Mouse (Mus musculus): Measurements from ENCODE around the gene Mslnl. TPM values are rescaled to one million over a fixed set of nuclear protein-coding genes. Genes with fewer than 3 reads are reported as not detected.
A peak's percentile ranks its signal among the peaks of the same experiment; 100 is the strongest.
"Not testable (repeated sequence)": the region's sequence is repeated elsewhere in the genome, so short reads cannot be mapped to it uniquely, and the experiment has no call there.

The Mslnl gene
- total RNA-seq (2021) = not detected
- long read RNA-seq, experiment 1 = 0 reads
- long read RNA-seq, experiment 2 = 0 reads

DNA sequence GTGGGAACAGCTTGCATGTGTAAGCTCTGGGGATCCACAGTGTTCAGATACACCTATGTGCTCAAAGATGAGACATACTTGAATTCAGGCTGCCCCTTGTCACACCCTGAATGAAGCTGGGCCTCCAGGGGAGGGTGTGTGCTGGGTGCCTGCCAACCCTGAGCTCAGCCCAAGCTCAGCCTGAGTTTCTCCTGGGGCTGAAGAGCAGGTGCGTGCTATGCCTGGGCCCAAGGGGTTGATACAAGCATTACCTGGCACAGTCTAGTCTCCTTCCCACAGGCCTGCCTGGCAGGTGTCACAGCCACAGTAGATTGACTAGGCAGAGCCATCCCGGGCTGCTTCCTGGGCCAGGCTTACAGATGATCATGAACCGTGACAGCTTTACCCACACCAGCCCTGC, at the start of gene Mslnl:
TSS of gene Mslnl (plus strand) at position 298 of the 400 bp plus-strand sequence.
- DNase-seq = no peak

DNA sequence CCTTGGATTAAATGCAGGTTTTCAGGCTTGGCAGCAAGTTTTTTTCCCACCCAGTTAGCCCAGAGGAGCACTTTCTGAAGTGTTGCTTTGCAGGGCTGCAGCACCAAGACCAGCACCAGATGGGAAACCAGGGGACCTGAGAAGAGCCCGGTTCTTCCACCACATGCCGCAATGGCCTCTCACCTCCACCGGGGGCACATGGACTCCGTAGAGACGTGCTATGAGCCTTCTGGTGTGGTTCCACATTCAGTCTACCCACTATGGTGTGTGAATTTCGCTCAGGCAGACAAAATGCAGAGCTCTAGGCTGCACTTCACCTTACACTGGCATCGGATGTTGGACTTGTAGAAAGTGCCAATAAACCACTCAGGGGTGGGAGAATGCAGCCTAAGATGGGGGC, 49.5 kb upstream of the Mslnl start:
- DNase-seq = peak; percentile 21

GRCm38 (mm10) chr17:25688922-25689321, 46.9 kb upstream of the Mslnl start:
- no peak for DNase-seq

GRCm38 (mm10) chr17:25696263-25696662, 39.6 kb upstream of the Mslnl start:
- DNase-seq = no peak

DNA sequence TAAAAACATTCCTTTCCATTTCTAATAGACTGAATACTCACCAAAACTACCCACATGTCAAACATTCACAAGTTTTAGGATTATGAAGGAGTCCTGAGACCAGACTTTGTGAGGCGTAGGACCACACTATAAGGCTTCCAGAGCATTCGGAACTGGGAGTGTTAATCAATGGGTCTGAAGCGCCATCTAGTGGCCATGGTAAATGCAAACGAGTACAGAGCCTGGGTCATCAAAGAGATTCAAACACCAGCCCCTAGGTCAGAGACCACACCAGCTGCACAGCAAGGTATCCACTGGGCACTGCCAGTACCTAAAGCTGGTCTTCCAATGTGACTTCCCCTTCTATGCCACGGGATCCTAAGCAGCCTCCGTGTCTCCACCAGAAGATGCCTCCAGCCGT, 37.4 kb upstream of the Mslnl start:
- DNase-seq = peak; percentile 83

- no peak for DNase-seq
Observed at GRCm38 (mm10) chr17:25700863-25701496, 34.9 kb upstream of the Mslnl start.

DNA sequence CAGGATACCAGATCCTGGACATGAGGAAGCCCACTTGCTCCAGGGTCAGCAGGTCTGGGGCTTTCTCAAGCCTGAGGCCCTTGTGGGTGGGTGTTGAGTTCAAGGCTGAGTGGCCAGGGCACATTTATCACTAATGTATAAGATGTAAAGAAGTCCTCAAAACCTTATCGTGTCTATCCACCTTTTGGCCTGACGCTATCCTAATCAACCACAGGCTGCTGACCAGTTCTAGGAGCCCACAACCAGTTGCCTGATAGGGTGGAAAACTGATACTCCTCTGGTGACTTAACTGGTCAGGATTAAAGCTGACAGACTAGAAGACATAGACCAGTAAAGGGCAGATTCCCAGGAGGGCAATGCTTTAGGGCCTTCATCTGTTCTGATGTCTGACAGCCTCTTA, 25.8 kb upstream of the Mslnl start:
- no peak for DNase-seq

DNA sequence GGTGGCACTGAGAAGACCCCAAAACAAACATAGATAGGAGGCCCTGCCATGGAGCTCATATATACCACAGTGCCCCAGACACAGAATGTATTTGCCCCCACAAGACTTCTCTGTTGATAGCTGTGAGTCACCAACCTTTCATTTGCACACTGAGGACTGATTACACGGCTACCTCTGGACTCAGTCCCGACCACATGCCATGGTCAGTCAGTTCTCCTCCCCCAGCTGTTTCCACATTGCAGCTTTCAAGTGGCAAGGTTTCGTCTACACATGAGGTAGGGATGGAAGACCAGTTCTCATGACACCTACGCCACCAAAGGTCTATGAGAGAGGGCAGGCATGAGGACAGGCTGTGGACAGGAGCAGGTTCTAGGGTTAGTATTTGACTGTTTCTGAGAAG, 24.7 kb upstream of the Mslnl start:
- DNase-seq = no peak

DNA sequence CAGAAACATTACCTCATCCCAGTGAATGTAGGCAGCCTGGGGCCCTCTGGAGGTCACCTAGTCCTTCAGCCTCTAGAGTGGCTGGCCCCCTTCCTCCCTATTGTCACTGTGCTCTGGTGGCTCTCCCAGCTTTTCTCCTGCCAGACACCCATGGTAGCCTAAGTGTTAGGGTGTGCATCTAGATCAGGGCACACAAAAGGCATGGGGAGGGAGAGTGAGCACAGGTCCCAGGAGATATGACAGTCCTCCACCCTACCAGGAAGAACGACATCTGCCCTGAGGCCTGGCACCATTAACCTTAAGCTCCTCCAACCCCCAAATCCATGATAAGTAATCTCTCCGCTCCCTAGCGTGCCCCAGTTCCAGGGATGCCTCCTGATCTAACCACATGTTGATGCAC, 20.2 kb upstream of the Mslnl start:
- no peak for DNase-seq

- DNase-seq = no peak
Observed at GRCm38 (mm10) chr17:25716130-25716529, 19.7 kb upstream of the Mslnl start.

DNA sequence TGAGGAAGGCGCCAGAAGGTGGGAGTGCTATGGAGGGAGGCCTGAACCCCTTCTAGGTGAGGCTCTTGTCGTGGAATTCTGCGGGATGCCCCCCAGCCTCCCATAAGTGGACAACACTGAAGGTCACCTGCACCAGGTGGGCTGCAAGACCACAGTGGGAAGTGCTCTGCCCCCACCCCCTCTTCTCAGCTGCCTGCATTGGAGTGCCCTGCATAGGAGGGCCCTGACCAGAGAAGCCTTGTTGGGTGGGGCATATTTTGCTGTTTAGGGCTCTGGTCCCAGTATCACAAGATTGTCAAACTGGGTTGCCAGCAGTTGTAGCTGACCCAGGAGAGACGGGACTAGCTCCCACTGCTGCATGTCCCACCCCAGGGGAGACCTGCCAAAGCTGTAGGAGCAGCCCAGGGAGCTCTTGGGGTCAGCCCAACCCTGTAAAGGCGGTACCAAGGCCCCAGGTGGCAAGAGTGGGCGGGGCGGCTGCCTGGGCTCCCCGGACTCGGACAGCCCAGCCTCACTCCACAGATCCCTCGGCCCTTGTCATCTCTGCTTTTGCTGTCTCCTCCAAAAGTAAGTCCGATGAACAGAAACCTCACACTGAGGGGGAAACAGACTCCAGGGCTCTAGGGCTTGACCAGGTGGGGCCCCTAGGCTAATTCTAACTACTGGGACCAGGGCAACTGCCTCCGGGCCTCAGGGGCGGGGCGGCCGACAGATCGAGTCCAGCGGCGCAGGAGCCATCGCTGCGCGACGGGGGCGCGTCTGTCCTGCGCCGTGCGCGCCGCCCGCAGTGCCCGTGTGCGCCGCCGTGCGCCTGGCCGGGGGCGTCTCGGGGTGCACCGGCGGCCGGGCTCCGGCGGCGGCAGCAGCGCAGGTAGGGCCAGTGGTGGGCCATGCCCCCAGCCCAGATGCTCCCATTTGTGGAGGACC, 18.9 kb upstream of the Mslnl start, which contains the start of gene Gng13:
TSS of gene Gng13 (plus strand) at position 461 of the 927 bp plus-strand sequence.
- peak; percentile 46 for DNase-seq

DNA sequence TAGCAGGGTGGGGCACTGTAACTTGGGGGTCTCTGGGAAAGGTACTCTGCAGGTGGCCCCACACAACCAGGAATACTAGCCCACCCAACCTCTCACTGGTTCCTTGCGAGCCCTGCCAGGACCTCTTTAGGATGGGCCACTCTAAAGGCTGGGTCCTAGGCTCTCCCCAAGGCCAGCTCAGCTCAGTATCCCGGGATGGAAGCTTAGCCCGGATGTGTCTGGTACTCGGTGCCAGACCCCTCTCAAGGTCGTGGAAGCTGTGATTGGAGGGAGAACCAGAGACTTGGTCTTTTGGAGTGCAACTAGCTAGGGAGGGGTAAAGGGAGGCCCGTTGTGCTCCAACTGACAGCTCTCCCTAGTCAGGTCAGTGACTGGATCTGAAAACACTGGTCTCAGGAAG, 18.2 kb upstream of the Mslnl start:
- no peak for DNase-seq

- DNase-seq = no peak
Observed at GRCm38 (mm10) chr17:25721476-25721875, 14.4 kb upstream of the Mslnl start.

- DNase-seq = no peak
Observed at GRCm38 (mm10) chr17:25723470-25723869, 12.4 kb upstream of the Mslnl start.

- no peak for DNase-seq
Observed at GRCm38 (mm10) chr17:25723919-25724318, 11.9 kb upstream of the Mslnl start.

DNA sequence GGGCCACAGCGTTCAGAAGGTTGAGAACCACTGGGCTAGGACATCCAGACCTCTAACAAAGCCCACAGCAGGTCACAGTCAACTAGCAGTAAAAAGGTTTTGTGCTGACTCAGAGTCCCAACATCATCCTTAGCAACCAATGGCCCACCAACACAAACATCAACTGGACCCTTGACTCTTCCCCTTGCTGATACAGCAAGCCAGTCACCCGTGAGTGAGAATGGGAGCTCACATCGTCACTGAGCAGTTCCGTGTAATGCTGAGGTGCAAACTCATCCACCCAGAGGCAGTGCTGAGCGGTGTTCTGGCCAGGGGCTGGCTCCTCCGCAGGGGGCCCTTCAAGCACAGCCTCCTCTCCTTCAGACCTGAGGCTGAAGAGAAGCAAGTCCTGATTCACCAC, 10.6 kb upstream of the Mslnl start:
- no peak for DNase-seq

GRCm38 (mm10) chr17:25727265-25728008, 8.4 kb upstream of the Mslnl start, which contains the start of the genes Chtf18 and Rpusd1:
Gene Chtf18, minus strand, starts transcription at chr17:25727419.
Gene Rpusd1, plus strand, starts transcription at chr17:25727670.
- DNase-seq = peak; percentile 98

GRCm38 (mm10) chr17:25728009-25728270, 7.9 kb upstream of the Mslnl start:
- peak; percentile 47 for DNase-seq

DNA sequence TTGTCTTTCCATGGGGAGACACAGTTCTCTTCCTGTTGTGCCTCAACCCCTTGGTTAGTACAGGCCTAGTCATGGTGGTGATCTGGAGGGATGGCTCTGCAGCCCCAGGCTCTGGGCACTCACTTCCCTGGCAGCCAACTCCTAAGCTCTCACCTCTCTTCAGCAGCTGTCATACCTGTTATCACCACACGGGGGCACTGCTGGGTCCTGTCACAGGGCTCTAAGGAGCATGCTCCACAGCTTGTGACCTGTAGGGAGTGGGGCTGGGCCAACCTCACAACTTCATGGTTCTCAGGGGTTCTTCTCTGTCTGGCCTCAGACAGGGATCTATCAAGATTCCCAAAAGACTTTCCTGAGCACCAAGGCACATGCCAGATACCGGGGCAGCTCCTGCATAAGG, 3.8 kb upstream of the Mslnl start:
- peak; percentile 93 for DNase-seq

- DNase-seq = no peak
Observed at GRCm38 (mm10) chr17:25735246-25735645, 596 bp upstream of the Mslnl start.

DNA sequence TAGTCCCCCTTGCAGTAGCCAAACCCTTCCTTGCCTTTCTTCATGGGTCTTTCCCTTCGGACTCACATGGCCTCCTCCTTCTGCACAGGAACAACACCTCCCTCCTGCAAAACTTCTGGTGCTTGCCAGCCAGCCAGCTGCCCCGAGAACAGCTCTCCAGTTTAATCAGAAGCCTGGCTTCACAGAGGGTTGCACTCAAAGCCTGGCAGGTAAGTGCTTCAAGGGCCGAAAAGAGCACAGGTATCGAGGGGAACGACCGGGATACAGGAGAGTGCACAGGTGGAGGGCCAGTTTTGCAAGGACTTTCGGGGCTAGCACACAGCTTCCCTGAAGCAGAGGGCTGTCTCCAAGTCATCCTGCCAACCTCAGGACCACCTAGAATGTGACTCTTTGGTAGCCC, 3.0 kb downstream of the Mslnl start:
- DNase-seq = no peak

DNA sequence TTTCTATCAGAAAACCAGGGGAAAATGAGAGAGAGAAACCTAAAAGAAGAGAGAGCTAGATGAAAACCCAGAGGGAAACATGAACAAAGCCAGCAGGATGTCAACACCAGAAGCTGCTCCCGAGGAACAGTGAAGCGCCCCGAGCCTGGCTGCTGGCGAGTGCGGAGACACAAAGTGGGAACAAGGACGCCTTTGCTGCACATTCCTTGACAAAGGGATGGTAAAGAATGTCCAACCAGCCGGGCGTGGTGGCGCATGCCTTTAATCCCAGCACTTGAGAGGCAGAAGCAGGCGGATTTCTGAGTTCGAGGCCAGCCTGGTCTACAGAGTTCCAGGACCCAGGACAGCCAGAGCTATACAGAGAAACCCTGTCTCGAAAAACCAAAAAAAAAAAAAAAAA, 5.6 kb downstream of the Mslnl start:
- not testable (repeated sequence) for DNase-seq

DNA sequence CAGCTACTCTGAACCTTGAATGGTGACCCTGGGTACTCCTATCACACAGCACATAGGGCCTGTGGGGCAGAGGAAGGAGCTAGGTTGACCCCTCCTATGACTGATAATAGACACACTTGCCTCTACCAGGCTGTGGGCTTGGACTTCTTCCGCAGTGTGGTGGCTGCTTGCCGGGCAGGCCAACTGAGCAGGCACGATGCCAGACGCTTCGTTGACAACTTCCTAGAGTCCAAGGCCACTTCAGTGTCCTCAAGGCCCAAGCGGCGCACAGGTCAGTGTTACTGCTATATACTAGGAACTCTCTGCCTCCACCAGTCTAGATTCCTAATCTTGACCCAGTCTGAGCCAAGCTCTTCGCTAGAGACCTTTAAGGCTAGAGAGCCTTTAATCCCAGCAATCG, 8.0 kb downstream of the Mslnl start:
- peak; percentile 64 for DNase-seq

Measured in adrenal gland, postnatal 10 days (tissue).